Mouse (Mus musculus) naive thymus-derived CD4-positive, alpha-beta T cell, adult 2 months (primary cell): ENCODE data around the gene Slc16a5.

Experiments
- DNase-seq: peaks from one replicate; pipeline ENCODE4 v3.0.0-alpha.2; 2011; ENCODE audit warnings: low read depth

The Slc16a5 gene

DNA sequence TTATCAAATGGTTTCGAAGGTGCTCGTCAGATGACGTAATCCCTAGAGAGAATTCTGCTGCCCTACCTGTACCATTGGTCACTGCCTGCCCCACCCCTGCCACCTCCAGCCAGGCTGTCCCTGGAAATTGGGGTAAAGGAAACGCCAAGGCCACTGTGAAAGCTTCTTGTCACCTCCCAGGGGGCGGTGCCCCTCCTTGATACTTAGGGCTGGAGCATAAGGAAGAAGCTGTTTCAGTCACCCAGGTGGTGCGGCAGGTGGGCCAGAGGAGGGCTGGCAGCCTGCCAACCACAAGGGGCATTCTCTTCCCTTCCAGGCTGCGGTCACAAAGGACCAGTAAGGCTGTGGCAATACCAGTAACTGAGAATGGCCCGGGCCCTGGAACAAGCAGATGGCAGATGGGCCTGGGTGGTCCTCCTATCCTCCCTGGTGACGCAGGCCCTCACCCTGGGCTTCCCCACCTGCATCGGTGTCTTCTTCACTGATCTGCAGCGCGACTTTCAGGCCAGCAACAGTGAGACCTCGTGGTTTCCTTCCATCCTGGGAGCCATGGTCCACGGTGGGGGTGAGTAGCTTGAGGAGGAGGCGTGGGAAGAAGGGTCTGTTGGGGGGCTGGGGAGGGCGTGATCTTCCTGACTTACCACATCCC is at the start of gene Slc16a5:
Gene Slc16a5 (plus strand): TSS at position 232 of the 649 bp plus-strand sequence.
- DNase-seq = peak; percentile 67

DNA sequence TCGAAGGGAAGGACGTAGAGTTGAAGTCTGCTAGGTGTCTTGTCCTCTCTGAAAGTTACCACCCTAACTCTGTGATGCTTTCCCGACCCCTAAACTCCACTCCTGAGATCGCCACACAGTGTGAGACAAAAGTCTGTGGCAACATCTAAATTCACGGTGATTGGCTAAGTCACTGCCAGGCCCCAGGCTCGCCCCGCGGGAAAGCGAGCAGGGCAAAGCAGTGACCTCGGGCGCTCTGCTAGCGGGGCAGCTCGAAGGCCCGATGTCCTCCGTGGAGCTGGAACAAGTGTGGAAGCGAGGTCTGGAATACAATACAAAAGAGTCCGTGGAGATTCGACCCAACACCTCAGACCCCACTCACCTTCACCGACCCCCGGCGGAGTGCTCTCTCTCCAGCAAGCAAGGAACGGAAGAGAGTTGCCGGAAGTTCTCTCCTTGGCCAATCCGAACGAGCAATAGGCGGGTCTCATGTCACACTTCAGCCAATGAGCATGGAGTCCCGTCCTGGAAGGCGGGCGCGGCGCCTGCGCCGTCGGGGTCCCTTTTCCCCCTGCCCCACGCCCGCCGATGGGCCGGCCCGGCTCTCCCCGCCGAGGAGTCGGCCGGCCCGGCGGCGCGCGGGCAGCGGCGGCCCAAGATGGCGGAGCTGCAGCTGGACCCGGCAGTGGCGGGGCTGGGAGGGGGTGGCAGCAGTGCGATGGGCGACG is 42.6 kb upstream of the Slc16a5 start, which contains the start of the genes Atp5h and Kctd2:
Gene Atp5h (minus strand): TSS at position 432 of the 707 bp plus-strand sequence.
Gene Kctd2 (plus strand): TSS at position 598 of the 707 bp plus-strand sequence.
- peak; percentile 96 for DNase-seq

GRCm38 (mm10) chr11:115420336-115421190 is 41.7 kb upstream of the Slc16a5 start:
- DNase-seq = peak; percentile 54

GRCm38 (mm10) chr11:115421328-115421727 is 40.9 kb upstream of the Slc16a5 start:
- no peak for DNase-seq

DNA sequence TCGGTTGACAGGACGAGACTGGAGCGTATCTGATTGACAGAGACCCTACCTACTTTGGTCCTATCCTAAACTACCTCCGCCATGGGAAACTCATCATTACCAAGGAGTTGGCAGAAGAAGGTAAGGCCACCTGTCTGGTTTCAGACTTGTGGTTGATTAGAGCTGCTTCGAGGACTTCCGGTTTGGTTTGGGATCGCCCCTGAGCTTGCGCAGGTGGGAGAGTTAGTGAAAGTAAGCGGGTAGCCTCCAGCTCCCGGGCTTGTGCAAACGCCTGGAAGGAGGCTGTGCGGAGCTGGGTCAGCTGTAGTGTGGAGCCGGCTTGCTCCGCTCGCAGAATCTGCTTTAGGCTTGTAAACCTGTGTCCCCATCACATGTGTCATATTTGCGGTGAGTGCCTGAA is 40.3 kb upstream of the Slc16a5 start:
- DNase-seq = no peak

DNA sequence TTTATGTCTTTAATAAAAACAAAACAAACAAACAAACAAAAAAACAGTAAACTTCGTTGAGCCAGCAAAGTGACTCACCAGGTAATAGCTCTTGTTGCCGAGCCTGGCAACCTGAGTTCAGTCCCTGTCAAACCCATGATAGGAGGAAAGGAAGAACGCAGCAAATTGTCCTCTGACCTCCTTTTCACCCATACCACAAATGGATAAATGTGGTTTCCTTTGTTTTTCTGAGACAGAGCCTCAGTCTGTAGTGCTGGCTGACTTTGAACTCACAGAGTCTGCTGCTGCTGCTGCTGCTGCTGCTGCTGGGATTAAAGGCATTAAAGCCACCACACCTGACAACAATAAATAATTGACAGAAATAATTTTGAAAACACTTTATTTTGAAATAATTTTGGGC is 39.2 kb upstream of the Slc16a5 start:
- peak; percentile 72 for DNase-seq

DNA sequence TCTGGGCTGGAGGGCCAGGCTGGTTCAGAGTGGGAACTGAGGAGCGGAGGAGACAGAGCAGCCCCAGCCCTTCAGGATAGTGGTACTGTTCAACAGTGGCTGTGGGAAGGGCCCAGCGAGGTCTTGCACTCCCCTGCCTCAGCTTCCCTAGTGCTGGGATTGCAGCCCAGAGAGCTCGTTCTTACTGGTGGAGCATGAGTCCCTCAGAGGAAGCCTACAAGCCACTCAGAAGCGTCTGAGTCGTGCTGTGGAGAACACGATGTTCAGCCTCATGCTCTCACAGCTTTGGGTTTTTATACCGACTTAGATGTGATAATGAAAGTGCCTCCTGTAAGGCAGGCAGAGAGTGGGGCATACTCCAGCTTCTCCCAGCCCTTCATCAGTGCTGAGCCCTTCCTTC is 37.6 kb upstream of the Slc16a5 start:
- no peak for DNase-seq

DNA sequence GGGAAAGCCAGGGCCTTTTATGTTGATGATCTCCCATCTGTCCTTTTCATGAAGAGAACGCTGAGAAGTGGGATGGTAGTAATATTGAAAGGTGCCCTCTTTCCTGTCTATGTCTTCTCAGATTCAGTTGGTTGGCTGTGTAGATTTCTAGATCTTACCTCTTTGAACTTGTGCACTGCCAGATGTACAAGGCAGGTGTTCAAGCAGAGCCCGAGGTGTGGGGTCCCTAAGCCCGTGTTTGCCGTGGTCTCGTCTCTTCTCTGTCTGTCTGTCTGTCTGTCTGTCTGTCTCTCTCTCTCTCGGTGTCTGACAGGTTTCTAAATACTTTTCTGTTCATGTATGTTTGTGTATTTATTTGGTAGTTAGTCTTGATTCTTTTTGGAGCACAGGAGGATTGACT is 36.6 kb upstream of the Slc16a5 start:
- DNase-seq = no peak

DNA sequence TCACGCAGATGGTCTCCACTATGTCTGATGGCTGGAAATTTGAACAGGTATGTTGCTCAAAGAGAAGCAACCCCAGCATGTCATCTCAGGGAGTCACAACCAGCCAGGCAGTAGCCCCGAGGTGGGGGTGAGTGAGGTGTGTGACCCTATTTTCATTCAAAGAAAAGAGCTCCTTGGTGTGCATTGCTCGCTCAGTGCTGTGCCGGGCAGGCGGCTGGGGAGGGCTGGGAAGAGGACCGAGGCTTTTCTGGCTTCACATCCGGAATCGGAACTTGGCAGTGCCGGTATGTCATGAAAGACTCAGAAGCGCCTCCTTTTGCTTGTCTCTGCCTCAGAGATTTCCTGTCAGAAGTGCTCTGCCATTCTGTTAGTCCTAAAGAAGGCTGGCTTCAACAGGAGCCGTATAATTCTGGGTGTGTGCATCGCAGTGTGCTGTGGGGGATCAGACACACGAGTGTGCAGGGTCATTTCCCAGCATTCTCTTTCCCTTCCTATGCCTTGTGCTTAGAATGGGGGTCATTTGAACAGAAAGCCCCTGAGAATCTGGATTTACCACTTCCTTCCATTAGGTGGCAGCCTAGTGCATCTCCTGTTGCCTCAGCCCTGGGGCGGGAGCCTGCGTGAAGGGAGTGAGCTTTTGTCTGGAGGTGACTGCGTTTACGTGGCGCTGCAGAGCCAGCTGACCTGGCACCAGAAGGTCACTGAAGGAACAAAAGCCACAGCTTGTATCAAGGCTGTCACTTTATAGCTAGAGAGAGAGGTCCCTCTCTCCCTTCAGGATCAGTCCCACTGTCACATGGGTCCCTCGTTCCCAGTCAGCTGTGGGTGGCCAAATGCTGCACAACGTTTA is 34.6 kb upstream of the Slc16a5 start:
- peak; percentile 91 for DNase-seq

GRCm38 (mm10) chr11:115429307-115429706 is 33.0 kb upstream of the Slc16a5 start:
- DNase-seq = no peak

DNA sequence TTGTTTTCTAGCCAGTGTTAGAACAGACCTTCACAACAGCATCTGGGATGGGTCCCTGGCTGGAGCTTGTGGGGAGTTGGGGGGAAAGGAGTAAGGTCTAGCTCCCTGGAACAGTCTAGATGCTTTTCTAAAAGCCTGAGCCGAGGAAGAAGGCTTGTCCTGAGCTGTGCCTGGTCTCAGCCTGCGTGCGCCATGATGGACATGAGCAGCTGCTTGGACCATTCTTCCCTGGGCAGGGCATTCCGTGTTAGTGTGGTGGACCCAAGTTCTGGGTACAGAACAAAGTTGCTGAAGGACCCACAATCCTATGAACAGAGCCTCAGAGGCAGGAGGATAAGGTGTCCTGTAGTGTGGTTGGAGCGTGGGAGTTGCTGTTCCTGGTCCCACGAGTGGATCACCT is 31.7 kb upstream of the Slc16a5 start:
- no peak for DNase-seq

DNA sequence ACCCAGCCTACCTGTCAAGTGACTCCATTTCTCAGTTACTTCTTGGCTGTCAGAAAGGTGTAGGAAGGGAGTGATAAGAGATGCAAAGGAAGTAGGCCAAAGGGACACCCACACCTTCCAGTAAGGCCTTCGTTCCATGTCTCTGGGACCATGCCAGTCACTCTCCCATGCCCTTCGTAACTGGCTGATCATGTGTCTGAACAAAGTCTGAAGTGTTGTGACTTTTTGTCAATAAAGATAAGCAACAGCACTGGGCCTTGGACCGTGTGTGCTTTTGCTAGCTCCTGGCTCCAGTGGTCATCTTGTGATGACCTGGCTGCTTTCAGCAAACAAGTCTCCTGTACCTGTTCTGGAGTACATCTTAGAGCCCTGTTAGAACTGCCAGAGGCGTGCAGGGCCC is 29.5 kb upstream of the Slc16a5 start:
- no peak for DNase-seq

DNA sequence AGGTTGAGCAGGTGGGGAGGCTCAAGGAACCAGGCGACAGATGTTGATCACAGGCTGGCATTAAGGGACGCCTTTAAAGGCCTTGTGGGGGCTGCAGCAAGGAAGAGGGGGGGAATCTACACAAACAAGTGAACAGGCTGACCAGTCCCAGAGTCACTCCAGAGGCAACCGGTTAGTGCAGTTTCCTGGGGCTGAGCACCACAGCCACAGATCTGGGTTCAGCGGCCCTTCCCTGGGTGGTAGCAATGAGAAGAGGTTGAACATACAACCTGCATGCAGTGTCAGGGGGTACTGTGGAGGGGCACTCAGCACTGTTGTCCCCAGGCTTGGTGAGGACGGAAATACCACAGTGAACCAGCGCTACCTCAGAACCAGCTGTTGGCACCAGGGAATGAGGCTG is 28.9 kb upstream of the Slc16a5 start:
- no peak for DNase-seq

DNA sequence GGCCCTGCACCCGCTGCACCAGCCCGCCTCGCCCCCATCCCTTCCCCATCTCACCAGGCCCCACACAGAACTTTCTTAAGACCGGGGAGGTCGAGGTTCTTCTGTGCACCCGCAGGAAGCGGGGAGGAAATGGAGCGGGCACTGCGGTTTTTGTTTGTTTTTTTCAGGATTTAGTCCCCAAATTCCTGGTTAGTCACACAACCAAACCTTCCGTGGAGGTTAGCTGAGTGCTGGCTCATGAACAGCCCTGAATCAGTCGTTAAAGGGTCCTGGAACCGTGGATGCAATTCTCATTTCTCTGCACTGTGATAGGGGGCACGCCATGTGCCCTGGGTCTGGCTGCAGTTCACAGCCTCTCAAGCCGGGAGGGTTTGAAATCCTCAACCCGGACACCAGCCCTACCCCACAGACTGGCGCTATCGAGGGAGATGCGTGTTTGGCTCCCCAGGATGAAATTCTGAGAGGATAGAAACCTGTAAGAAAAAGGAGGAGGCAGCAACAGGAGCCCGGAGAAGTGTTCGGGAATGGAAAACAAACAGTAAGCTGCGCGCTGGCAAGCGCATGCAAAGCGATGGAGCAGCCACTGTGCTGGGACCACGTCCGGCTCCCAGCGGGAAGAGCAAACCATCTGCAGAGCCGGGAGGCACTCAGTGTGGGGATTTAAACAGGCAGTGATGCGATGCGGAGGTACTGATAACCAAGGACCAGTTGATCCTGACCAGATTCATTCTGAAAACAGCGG is 26.5 kb upstream of the Slc16a5 start:
- DNase-seq = no peak

GRCm38 (mm10) chr11:115437571-115438122 is 24.6 kb upstream of the Slc16a5 start:
- DNase-seq = no peak

- no peak for DNase-seq
Observed at GRCm38 (mm10) chr11:115439326-115439725, 22.9 kb upstream of the Slc16a5 start.

- no peak for DNase-seq
Observed at GRCm38 (mm10) chr11:115439906-115440595, 22.2 kb upstream of the Slc16a5 start, which contains the start of gene Trim80. Gene Trim80, plus strand, starts transcription at chr11:115440545.

DNA sequence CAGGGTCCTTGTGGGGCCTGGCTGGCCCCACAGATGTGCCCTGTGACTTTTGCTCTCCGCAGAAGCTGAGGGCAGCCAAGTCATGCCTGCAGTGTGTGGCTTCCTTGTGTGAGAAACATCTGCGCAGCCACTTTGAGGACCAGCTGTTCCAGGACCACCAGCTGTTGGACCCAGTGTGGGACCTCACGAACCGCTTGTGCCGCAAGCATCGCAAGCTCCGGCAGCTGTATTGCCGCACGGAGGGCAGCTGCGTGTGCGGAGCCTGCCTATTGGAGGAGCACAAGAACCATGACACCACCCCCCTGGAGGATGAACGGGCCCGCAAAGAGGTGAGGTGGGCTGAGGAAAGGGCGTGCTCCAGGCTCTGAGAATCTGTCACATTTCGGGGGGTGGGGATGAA is 20.9 kb upstream of the Slc16a5 start:
- no peak for DNase-seq

DNA sequence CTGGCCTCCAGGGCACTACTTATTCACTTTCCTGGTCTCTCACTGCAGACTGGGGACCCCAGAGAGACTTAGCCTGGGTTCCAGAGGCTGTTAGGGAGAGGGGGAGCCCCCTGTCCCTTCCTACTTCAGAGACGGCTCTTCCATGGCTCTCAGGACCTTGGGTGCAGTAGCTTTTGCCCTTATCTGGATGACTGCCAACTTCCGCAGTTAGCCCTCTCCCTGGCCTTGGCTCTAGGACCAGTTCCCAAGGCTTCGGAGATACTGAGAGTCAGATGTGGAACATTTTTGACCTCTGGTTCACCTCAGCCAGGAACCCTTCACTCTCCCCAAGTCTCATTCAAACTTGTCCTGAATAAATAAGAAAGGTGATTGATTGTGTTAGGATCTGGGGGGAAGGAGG is 15.4 kb upstream of the Slc16a5 start:
- DNase-seq = no peak

GRCm38 (mm10) chr11:115447321-115447885 is 14.9 kb upstream of the Slc16a5 start:
- DNase-seq = no peak
